Mouse (Mus musculus) kidney, embryonic 16.5 days (tissue): ENCODE measurements around the gene Manba. TPM values are rescaled to one million over a fixed set of nuclear protein-coding genes. Genes with fewer than 3 reads are reported as not detected.
A peak's percentile ranks its signal among the peaks of the same experiment; 100 is the strongest.
"Not testable (repeated sequence)": the region's sequence is repeated elsewhere in the genome, so short reads cannot be mapped to it uniquely, and the experiment has no call there.

ENCODE experiments used
- ATAC-seq: fragments of 200-750 bp; cut with Nextera tagmentation; 2 replicates; pipeline ENCODE4 v1.8.0; 2017; ENCODE audit warnings: moderate TSS enrichment; ENCODE audit not compliant: low FRiP score, low TSS enrichment
- H3K27ac ChIP-seq: fragments of 300-500 bp; sonication (generic); 2 replicates; pipeline ENCODE4 v1.5.1; 2014; ENCODE audit warnings: low read length
- H3K27me3 ChIP-seq: fragments of 300-500 bp; sonication (generic); 2 replicates; pipeline ENCODE4 v1.6.1; 2014; ENCODE audit warnings: low read length, control low read depth, mixed read lengths; ENCODE audit not compliant: insufficient read depth
- H3K36me3 ChIP-seq: fragments of 300-500 bp; sonication (generic); 2 replicates; pipeline ENCODE4 v1.6.1; 2014; ENCODE audit warnings: low read length, control low read depth, mixed read lengths; ENCODE audit not compliant: insufficient read depth
- H3K4me1 ChIP-seq: fragments of 300-500 bp; sonication (generic); 2 replicates; pipeline ENCODE4 v1.6.1; 2014; ENCODE audit warnings: low read length, control low read depth, mixed read lengths; ENCODE audit not compliant: insufficient read depth
- H3K4me2 ChIP-seq: fragments of 300-500 bp; sonication (generic); replicated peaks from 2 replicates; pipeline ENCODE4 v1.6.1; 2014; ENCODE audit warnings: low read depth, low read length
- H3K4me3 ChIP-seq: fragments of 300-500 bp; sonication (generic); 2 replicates; pipeline ENCODE4 v1.5.1; 2014; ENCODE audit warnings: mild to moderate bottlenecking, low read length
- H3K9ac ChIP-seq: fragments of 300-500 bp; sonication (generic); replicated peaks from 2 replicates; pipeline ENCODE4 v1.6.1; 2014; ENCODE audit warnings: low read length
- H3K9me3 ChIP-seq: fragments of 300-500 bp; sonication (generic); 2 replicates; pipeline ENCODE4 v1.6.1; 2016; ENCODE audit warnings: low read length, control low read depth
- WGBS: fragments of 180-500 bp; shearing (Covaris S2); extraction: QIAGEN DNeasy Blood & Tissue Kit; methylation state at CpG from one replicate; pipeline ENCODE4 v1.1.7; 2014; 5-methylcytosine and 5-hydroxymethylcytosine counted together
- polyA plus RNA-seq: library from polyadenylated mRNA; unstranded; fragments of >200 nt; fragmentation: Nextera tagmentation; extraction: Ambion mirVana; gene quantifications from 2 replicates; pipeline ENCODE4 v1.2.1, GENCODE M21; 2015

The Manba gene
- polyA plus RNA-seq, 1 experiment from 2014 or later: 39.6 TPM

DNA sequence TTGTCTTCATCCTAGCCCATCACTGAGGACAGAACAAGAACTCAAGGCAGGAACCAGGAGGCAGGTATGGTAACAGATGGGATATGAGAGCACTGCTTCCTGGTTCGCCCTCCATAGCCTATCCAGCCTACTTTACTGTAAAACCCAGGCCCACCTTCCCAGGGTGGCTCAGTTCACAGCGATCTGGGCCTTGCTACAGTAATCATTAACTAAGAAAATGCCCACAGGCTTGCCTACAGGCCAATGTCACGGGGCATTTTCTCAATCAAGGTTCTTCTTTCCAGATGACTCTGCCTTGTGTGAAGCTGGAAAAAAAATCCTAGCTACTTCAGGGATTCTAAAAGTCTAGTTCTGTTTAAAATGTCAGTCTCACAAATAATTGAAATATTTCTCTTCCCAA lies 3.8 kb upstream of the Manba start:
- Histone ChIP-seq H3K4me3 (no peak overlapping the region), H3K36me3 (no peaks in the 10 kb centered on the region), H3K4me2 (no peak overlapping the region), H3K27ac (no peak overlapping the region), H3K9ac (no peak overlapping the region), H3K9me3 (no peaks in the 10 kb centered on the region), H3K4me1 (0 out of 2 replicates have a peak, but pooled peaks cover 12% of the 10 kb centered on the region), H3K27me3 (0 out of 2 replicates have a peak, but pooled peaks cover 2% of the 10 kb centered on the region)
- 62% methylated on average over 3 of the region's 3 CpGs for WGBS
- ATAC-seq: no peak

DNA sequence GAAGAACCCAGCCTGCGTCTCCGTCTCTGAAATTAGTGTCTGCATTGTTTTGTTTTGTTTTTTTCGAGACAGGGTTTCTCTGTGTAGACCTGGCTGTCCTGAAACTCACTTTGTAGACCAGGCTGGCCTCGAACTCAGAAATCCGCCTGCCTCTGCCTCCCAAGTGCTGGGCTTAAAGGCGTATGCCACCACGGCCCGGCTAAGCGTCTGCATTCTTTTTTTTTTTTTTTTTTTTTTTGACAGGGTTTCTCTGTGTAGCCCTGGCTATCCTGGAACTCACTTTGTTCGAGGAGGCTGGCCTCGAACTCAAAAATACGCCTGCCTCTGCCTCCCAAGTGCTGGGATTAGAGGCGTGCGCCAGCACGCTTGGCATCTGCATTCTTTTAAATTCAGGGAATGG lies 761 bp upstream of the Manba start:
- ATAC-seq: not testable (repeated sequence)

GRCm38 (mm10) chr3:135485900-135486241 lies 460 bp downstream of the Manba start:
- 7% methylated on average over 9 of the region's 9 CpGs for WGBS
- Histone ChIP-seq H3K4me1 (peaks cover 24% of the 10 kb centered on the region; the same call in 1 of the 2 replicates), H3K27ac (peak overlapping the region; percentile 56; the same call in 1 of the 2 replicates), H3K4me2 (peak overlapping the region; percentile 95), H3K4me3 (peak overlapping the region; percentile 66), H3K9ac (peak overlapping the region; percentile 71), H3K9me3 (no peaks in the 10 kb centered on the region), H3K36me3 (no peaks in the 10 kb centered on the region), H3K27me3 (0 out of 2 replicates have a peak, but pooled peaks cover 2% of the 10 kb centered on the region)
- ATAC-seq: no peak

More for the DNA sequence above, 761 bp upstream of the Manba start:
- H3K9ac ChIP-seq, H3K27me3 ChIP-seq, H3K36me3 ChIP-seq, H3K9me3 ChIP-seq, H3K27ac ChIP-seq, H3K4me3 ChIP-seq: not testable (repeated sequence)
- H3K4me1 ChIP-seq: 0 out of 2 replicates have a peak, but pooled peaks cover 16% of the 10 kb centered on the region
- WGBS: 89% methylated on average over 15 of the region's 15 CpGs
- H3K4me2 ChIP-seq: 0 out of 2 replicates have a peak overlapping the region, but pooled peaks have one; percentile 95

DNA sequence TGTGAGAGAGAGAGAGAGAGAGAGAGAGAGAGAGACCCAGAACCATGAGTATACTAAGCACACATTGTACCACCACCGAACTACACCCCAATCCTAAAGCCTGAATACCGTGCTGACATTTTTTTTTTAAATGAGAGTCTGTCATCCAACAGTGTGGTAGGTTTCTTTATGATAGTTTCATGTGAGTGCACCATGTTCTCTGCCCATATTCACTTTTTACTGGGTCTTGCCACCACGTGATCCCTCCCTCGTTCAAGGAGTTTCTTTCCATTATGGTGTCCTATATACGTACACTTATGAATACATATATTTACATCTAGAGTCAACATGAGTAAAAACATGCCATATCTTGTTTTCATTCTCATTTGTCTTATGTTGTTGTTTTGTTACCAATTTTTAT lies 940 bp downstream of the Manba start:
- ATAC-seq: no peak

DNA sequence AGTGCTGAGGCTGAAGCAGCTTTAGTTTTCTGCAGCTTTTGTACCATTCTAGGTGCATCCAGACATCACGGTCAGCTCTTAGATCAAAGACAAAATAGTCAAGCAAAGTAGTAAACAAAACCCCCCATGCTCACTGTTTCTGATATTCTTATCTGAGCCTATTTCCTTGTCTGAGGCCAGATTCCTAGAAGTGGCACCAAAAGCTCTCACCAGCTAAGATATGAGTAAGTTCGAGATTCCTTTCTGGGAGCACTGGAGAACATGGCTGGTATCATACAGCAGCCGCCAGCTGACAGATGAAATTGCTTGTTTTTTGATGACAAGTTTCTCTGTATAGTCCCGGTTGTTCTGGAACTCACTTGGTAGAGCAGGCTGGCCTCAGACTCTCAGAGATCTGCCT lies 2.4 kb downstream of the Manba start:
- Histone ChIP-seq H3K4me2 (no peak overlapping the region), H3K27me3 (0 out of 2 replicates have a peak, but pooled peaks cover 2% of the 10 kb centered on the region), H3K9ac (no peak overlapping the region), H3K9me3 (no peaks in the 10 kb centered on the region), H3K4me1 (peaks cover 22% of the 10 kb centered on the region; the same call in 1 of the 2 replicates), H3K36me3 (no peaks in the 10 kb centered on the region), H3K27ac (no peak overlapping the region), H3K4me3 (no peak overlapping the region)
- ATAC-seq: no peak
- 89% methylated on average over 4 of the region's 4 CpGs for WGBS

More for the DNA sequence above, 940 bp downstream of the Manba start:
- Histone ChIP-seq H3K4me3 (peak overlapping the region; percentile 66), H3K9ac (no peak overlapping the region), H3K4me1 (peaks cover 26% of the 10 kb centered on the region; the same call in 1 of the 2 replicates), H3K9me3 (no peaks in the 10 kb centered on the region), H3K4me2 (peak overlapping the region; percentile 95), H3K36me3 (no peaks in the 10 kb centered on the region), H3K27ac (no peak overlapping the region), H3K27me3 (0 out of 2 replicates have a peak, but pooled peaks cover 2% of the 10 kb centered on the region)
- 76% methylated on average over 5 of the region's 5 CpGs for WGBS

- Histone ChIP-seq H3K4me3 (no peak overlapping the region), H3K27ac (peak overlapping the region; percentile 87), H3K4me1 (peaks cover 22% of the 10 kb centered on the region; the same call in 1 of the 2 replicates)
Measured at GRCm38 (mm10) chr3:135489865-135490520, 4.6 kb downstream of the Manba start.

GRCm38 (mm10) chr3:135491102-135491501 lies 5.7 kb downstream of the Manba start:
- H3K27me3 ChIP-seq: no peaks in the 10 kb centered on the region
- no peak overlapping the region for H3K4me3 ChIP-seq
- no peak for ATAC-seq
- H3K9me3 ChIP-seq: no peaks in the 10 kb centered on the region
- H3K36me3 ChIP-seq: no peaks in the 10 kb centered on the region
- no peak overlapping the region for H3K9ac ChIP-seq
- WGBS: 78% methylated on average over 6 of the region's 6 CpGs
- H3K4me2 ChIP-seq: no peak overlapping the region
- H3K4me1 ChIP-seq: peaks cover 17% of the 10 kb centered on the region; the same call in 1 of the 2 replicates
- H3K27ac ChIP-seq: peak overlapping the region; percentile 87

More at GRCm38 (mm10) chr3:135489865-135490520, 4.6 kb downstream of the Manba start:
- H3K4me2 ChIP-seq: no peak overlapping the region
- peak; percentile 55; the same call in 1 of the 2 replicates for ATAC-seq
- 52% methylated on average over 5 of the region's 5 CpGs for WGBS
- no peaks in the 10 kb centered on the region for H3K27me3 ChIP-seq
- no peaks in the 10 kb centered on the region for H3K9me3 ChIP-seq
- H3K36me3 ChIP-seq: no peaks in the 10 kb centered on the region
- no peak overlapping the region for H3K9ac ChIP-seq

GRCm38 (mm10) chr3:135493320-135493719 lies 7.9 kb downstream of the Manba start:
- H3K4me2 ChIP-seq, H3K27ac ChIP-seq, H3K27me3 ChIP-seq, H3K4me1 ChIP-seq, ATAC-seq, H3K9ac ChIP-seq, H3K4me3 ChIP-seq, H3K36me3 ChIP-seq, H3K9me3 ChIP-seq: not testable (repeated sequence)
- 71% methylated on average over 7 of the region's 7 CpGs for WGBS

DNA sequence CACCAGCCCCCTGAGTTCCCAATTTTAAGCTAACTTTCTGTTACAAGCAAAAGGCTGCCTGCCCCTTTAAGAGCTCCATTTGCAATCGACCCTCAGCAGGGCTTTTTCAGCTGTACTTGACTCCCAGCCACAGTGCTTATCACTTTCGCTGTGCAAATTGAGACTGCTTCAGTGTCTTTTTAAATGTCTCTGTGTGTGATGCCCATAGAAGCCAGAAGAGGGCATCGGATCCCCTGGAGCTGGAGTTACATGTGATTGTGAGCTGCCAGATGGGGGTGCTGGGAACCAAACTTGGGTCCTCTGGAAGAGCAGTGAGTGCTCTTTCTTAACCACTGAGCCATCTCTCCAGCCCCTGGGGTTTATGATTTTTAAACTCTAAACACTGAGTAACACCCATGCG lies 12.5 kb downstream of the Manba start:
- H3K4me3 ChIP-seq, H3K27me3 ChIP-seq, H3K4me1 ChIP-seq, ATAC-seq, H3K9me3 ChIP-seq, H3K9ac ChIP-seq, H3K27ac ChIP-seq, H3K36me3 ChIP-seq, H3K4me2 ChIP-seq: not testable (repeated sequence)
- 88% methylated on average over 4 of the region's 4 CpGs for WGBS

DNA sequence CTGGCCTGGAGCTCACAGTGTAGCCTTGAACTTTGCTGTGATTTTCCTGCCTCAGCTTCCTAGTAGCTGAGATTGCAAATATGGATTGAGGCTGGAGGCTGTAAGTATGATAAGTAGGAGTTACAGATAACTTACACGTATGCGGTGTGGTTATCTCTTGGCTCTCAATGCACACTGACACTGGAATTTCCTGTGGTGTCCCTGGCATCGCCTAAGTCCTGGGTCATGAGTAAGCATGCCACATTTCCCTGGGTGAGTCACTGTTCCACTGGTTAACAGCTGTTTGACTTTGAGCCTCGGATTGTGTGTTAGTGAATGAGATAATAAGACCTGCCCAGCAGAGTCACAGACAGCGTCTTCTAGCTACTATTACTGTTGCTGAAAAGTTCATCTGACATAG lies 13.5 kb downstream of the Manba start:
- Histone ChIP-seq H3K4me3 (no peak overlapping the region), H3K27ac (no peak overlapping the region), H3K27me3 (no peaks in the 10 kb centered on the region), H3K36me3 (no peaks in the 10 kb centered on the region), H3K9ac (no peak overlapping the region), H3K4me1 (no peaks in the 10 kb centered on the region), H3K4me2 (no peak overlapping the region), H3K9me3 (peaks cover 4% of the 10 kb centered on the region; the same call in 1 of the 2 replicates)
- WGBS: 76% methylated on average over 5 of the region's 5 CpGs
- no peak for ATAC-seq
